Comparison of ENCODE assay signal across 26 mouse cellular contexts in genomic region chr8:48535833-48536232, GRCm38 (mm10).
A peak's percentile ranks its signal among the peaks of the same experiment; 100 is the strongest.
DNase-seq lines count a peak whose midpoint lies in the region; ATAC-seq and TF ChIP-seq lines count a peak whose summit lies in the region.
"Had no signal": no experiment of that assay in that cellular context is flagged by ENCODE, and none has a peak within 500 bp of the region (broad histone marks: within the 10 kb centered on the region; RNA-seq: fewer than 3 reads in every experiment).

No protein-coding gene starts in this region.

- no peaks in the 10 kb centered on the region for H3K9me3 ChIP-seq in liver, embryonic 13.5 days (replicated peaks)
- no peaks in the 10 kb centered on the region for H3K9me3 ChIP-seq in liver, embryonic 15.5 days (replicated peaks)
- H3K9me3 ChIP-seq in liver, postnatal 0 days (ENCODE audit: low read length) = no peaks in the 10 kb centered on the region
- H3K9me3 ChIP-seq: embryonic facial prominence, embryonic 10.5 days; embryonic facial prominence, embryonic 12.5 days; forebrain, embryonic 13.5 days; forebrain, embryonic 15.5 days had no signal

- H3K4me2 ChIP-seq in liver, embryonic 13.5 days = no peak overlapping the region
- no peak overlapping the region for H3K4me2 ChIP-seq in liver, embryonic 15.5 days
- no peak overlapping the region for H3K4me2 ChIP-seq in liver, postnatal 0 days (ENCODE audit: low read depth, low read length)
- H3K4me2 ChIP-seq: embryonic facial prominence, embryonic 12.5 days; forebrain, embryonic 13.5 days; forebrain, embryonic 15.5 days had no signal

- no peak for TF ChIP-seq POLR2A in liver, adult 2 months (IDR thresholded peaks at IDR 0.05; ENCODE audit: extremely low read depth, insufficient read depth, low read length)

- peak; percentile 87 for ATAC-seq in liver, embryonic 13.5 days (ENCODE audit: low read depth)
- peak; percentile 88 for ATAC-seq in liver, embryonic 15.5 days (ENCODE audit: insufficient read depth)
- peak; percentile 93 for ATAC-seq in liver, postnatal 0 days
- ATAC-seq: activated CD4-positive, CD25-positive, alpha-beta regulatory T cell, adult 4 months; CD4-positive, CD25-positive, alpha-beta regulatory T cell, adult 4 months; forebrain, embryonic 13.5 days; forebrain, embryonic 15.5 days; Patski had no signal

- H3K79me2 ChIP-seq in liver, adult 2 months (ENCODE audit: control insufficient read depth, insufficient read depth, low read length) = no peaks in the 10 kb centered on the region; the same call in 1 of the 2 replicates

- no peaks in the 10 kb centered on the region for H3K36me3 ChIP-seq in liver, adult 2 months (ENCODE audit: control insufficient read depth, insufficient read depth, low read length)
- H3K36me3 ChIP-seq in liver, embryonic 13.5 days = no peaks in the 10 kb centered on the region
- H3K36me3 ChIP-seq in liver, embryonic 15.5 days (replicated peaks) = no peaks in the 10 kb centered on the region
- H3K36me3 ChIP-seq in liver, postnatal 0 days (replicated peaks; ENCODE audit: insufficient read depth, low read length) = no peaks in the 10 kb centered on the region
- H3K36me3 ChIP-seq: forebrain, embryonic 15.5 days; G1E had no signal

- no peak for TF ChIP-seq CTCF in liver, adult 2 months (IDR thresholded peaks at IDR 0.05; ENCODE audit: low read depth, low read length)
- TF ChIP-seq CTCF in liver, postnatal 0 days (IDR thresholded peaks at IDR 0.05; ENCODE audit: low read depth) = no peak

- no peak overlapping the region for H3K4me3 ChIP-seq in liver, adult 2 months (ENCODE audit: insufficient read depth, low read depth, low read length)
- H3K4me3 ChIP-seq in liver, embryonic 13.5 days (replicated peaks) = no peak overlapping the region
- H3K4me3 ChIP-seq in liver, embryonic 15.5 days (replicated peaks) = no peak overlapping the region
- no peak overlapping the region for H3K4me3 ChIP-seq in liver, postnatal 0 days (ENCODE audit: low read depth, low read length)
- H3K4me3 ChIP-seq: embryonic facial prominence, embryonic 10.5 days; embryonic facial prominence, embryonic 12.5 days; forebrain, embryonic 13.5 days; forebrain, embryonic 15.5 days had no signal

- no peaks in the 10 kb centered on the region for H3K27me3 ChIP-seq in liver, adult 2 months (ENCODE audit: control insufficient read depth, insufficient read depth, low read length)
- no peaks in the 10 kb centered on the region for H3K27me3 ChIP-seq in liver, embryonic 13.5 days
- no peaks in the 10 kb centered on the region for H3K27me3 ChIP-seq in liver, embryonic 15.5 days
- no peaks in the 10 kb centered on the region for H3K27me3 ChIP-seq in liver, postnatal 0 days (ENCODE audit: insufficient read depth, low read length)
- H3K27me3 ChIP-seq: CH12.LX; embryonic facial prominence, embryonic 12.5 days; forebrain, embryonic 13.5 days; forebrain, embryonic 15.5 days; Patski had no signal

- peak; percentile 64 for TF ChIP-seq EP300 in liver, postnatal 0 days (IDR thresholded peaks at IDR 0.05; ENCODE audit: low read depth)

- no peak overlapping the region for H3K9ac ChIP-seq in liver, adult 2 months (ENCODE audit: low read depth, low read length)
- no peak overlapping the region for H3K9ac ChIP-seq in liver, embryonic 13.5 days
- no peak overlapping the region for H3K9ac ChIP-seq in liver, embryonic 15.5 days
- H3K9ac ChIP-seq in liver, postnatal 0 days (replicated peaks) = no peak overlapping the region
- H3K9ac ChIP-seq: embryonic facial prominence, embryonic 12.5 days; forebrain, embryonic 13.5 days; forebrain, embryonic 15.5 days had no signal

- WGBS in liver, adult 2 months = 26% methylated on average over 3 of the region's 3 CpGs
- 63% methylated on average over 3 of the region's 3 CpGs for WGBS in liver, embryonic 13.5 days (ENCODE audit: insufficient replicate concordance)
- WGBS in liver, embryonic 15.5 days (ENCODE audit: insufficient replicate concordance) = 54% methylated on average over 3 of the region's 3 CpGs
- 56% methylated on average over 3 of the region's 3 CpGs for WGBS in liver, postnatal 0 days (ENCODE audit: insufficient replicate concordance)

- H3K4me1 ChIP-seq in liver, adult 2 months (ENCODE audit: control insufficient read depth, insufficient read depth, low read length) = peaks cover 5% of the 10 kb centered on the region; the same call in 1 of the 2 replicates
- H3K4me1 ChIP-seq in liver, embryonic 13.5 days (replicated peaks) = no peaks in the 10 kb centered on the region
- H3K4me1 ChIP-seq in liver, embryonic 15.5 days (replicated peaks) = no peaks in the 10 kb centered on the region
- no peaks in the 10 kb centered on the region for H3K4me1 ChIP-seq in liver, postnatal 0 days (ENCODE audit: insufficient read depth)
- H3K4me1 ChIP-seq: forebrain, embryonic 13.5 days; forebrain, embryonic 15.5 days had no signal

- H3K27ac ChIP-seq in liver, adult 2 months (replicated peaks; ENCODE audit: insufficient read depth, low read depth, low read length) = no peak overlapping the region
- no peak overlapping the region for H3K27ac ChIP-seq in liver, embryonic 13.5 days
- peak overlapping the region; percentile 45; the same call in 1 of the 2 replicates for H3K27ac ChIP-seq in liver, embryonic 15.5 days (replicated peaks)
- H3K27ac ChIP-seq in liver, postnatal 0 days (ENCODE audit: low read depth) = peak overlapping the region; percentile 80
- H3K27ac ChIP-seq: embryonic facial prominence, embryonic 10.5 days; embryonic facial prominence, embryonic 12.5 days; forebrain, embryonic 13.5 days; forebrain, embryonic 15.5 days had no signal

- peak; percentile 96 for DNase-seq in liver, adult 2 months (ENCODE audit: extremely low read depth, low read depth, low spot score)
- no peak for DNase-seq in liver
- no peak for DNase-seq in liver, embryonic 13.5 days
- DNase-seq in liver, postnatal 0 days = no peak
- no peak for DNase-seq in left cerebral cortex, adult 9 months (ENCODE audit: low spot score in 2 of 2)
- no peak for DNase-seq in adrenal gland, postnatal 14 days
- no peak for DNase-seq in urinary bladder, postnatal 14 days (ENCODE audit: low spot score)
- DNase-seq: adrenal gland, adult 8-10 months; adrenal gland, postnatal 25 days; B cell, adult 2 months; cerebellum, adult 11 months; cerebellum, adult 18-20 months; cerebellum, adult 8-10 months; cerebellum, adult 9-11 months; cerebellum, postnatal 14 days; cerebellum, postnatal 36 days had no signal

Comparison
In these comparisons a context has a peak if more than half of its experiments do, and no peak if none do; other contexts are left out.
1. H3K27ac ChIP-seq: peak in liver, embryonic 15.5 days (single experiment) and liver, postnatal 0 days (single experiment); none in liver, adult 2 months (single experiment) and liver, embryonic 13.5 days (single experiment).
2. Peak in every context shown above with its lines, with median percentiles within 50 percentile points of each other: ATAC-seq.